Mouse (Mus musculus): ENCODE data around the gene Gm21083.
A peak's percentile ranks its signal among the peaks of the same experiment; 100 is the strongest.

Gene Gm21083

DNA sequence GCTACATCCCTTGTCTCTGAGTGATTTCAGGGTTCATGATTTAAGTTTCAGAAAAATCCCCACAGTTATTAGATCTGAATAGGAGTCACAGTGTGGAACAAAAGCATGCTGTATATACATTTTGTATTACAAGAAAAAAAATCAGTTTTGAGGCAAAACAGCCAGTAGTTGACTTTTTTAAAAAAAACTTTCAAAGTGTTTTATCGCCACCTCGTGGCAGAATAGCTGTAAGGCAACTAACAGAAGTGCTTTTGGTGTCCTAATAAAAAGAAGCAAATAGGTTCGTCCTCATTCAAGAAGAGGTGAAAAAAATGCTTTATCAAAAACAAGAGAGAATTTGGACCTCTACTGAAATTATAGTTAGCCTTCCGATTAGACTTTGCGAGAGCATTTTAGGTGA is 52.9 kb downstream of the Gm21083 start:
- DNase-seq, result peak; percentile 2
